Mouse (Mus musculus): Measurements from ENCODE around the gene Qrich2. TPM values are rescaled to one million over a fixed set of nuclear protein-coding genes. Genes with fewer than 3 reads are reported as not detected.

Qrich2 gene
- polyA plus RNA-seq (2014; fragmentation: Illumina TruSeq; extraction: RNeasy Lipid Tissue Mini Kit (QIAGEN cat#74804); ENCODE audit: low read depth, low replicate concordance): not detected

DNA sequence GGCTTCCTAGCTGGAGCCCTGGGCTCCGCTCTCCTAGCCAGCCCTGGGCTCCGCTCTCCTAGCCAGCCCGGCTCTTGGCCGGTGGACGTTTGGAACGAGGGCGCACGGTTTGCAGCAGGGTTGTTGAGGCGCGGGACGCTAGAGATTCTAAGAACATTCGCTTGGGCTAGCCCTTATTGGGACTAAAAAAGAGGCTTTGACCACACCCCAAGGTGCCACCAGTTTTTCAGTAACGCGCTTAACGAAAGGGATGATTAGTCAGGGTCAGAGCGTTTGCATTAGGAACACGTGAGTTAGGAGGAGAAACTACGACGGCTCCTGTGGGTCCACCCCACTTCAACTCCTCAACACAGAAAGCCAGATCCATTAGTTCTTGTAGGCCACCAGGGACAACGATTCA is at the start of gene Qrich2:
TSS of gene Qrich2 (minus strand) at position 101 of the 400 bp plus-strand sequence.

DNA sequence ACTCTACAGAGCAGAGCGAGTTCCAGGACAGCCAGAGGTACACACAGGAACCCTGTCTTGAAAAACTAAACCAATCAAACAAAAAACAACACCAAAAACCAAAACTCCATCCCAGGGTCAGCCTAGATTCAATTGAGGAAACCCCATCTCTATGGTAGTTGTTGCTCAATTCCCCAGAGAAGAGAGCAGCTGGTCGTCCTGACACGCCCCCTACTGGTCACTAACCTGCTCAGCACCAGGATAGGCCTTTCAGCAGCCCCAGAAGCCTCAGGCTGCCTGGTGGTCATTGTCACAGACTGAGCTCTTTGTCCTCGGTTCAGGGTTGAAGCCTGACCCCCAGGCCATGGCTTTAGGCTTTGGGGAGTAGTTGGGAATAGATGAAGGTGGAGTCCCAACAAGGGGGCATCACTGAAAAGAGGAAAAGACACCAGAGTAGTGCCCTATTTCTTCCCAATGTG is 27.8 kb upstream of the Qrich2 start, which contains the start of gene Prpsap1:
TSS of gene Prpsap1 (minus strand) at position 408 of the 458 bp plus-strand sequence.

DNA sequence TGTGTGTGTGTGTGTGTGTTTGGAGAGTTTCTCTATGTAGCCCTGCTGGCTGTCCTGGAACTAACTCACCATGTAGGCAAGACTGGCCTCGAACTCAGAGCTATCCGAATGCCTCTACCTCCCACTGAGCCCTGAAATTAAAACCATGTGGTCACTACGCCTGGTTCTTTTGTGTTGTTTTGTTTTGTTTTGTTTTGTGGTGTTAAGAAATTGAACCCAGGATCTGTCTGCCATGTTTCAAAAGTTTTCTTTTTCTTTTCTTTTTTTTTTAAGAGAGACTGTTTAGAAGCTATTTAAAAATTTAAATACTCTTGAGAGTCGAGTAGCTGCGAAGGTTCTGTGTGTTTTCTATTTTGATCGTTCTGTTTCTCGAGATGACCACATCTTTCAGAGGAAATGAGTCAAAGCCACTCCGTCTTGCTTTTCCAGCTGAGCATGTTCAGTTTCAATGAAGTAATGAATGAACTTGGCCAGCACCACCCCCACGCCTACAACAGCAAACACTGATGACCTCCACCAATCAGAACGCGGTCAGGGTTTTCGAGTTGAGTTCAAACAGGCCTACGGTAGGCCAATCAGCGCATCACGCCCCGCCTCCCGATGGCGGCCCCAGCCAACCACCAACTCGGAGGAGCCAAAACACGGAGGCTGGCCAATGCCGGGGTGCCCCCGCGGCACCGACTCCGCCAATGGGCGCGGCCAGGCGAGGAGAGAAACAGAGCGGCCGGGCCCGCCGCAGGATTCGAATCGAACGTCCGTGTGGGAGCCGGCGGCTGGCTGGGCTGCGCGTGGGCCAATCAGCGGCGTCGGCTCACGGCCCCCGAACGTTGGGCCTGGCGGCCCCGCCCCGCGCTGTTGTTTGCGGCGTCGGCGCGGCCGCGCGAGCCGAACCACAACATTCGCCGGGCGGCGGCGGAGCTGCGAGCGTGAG is 32.4 kb downstream of the Qrich2 start, which contains the start of gene Ubald2:
TSS of gene Ubald2 (plus strand) at position 739 of the 931 bp plus-strand sequence.

DNA sequence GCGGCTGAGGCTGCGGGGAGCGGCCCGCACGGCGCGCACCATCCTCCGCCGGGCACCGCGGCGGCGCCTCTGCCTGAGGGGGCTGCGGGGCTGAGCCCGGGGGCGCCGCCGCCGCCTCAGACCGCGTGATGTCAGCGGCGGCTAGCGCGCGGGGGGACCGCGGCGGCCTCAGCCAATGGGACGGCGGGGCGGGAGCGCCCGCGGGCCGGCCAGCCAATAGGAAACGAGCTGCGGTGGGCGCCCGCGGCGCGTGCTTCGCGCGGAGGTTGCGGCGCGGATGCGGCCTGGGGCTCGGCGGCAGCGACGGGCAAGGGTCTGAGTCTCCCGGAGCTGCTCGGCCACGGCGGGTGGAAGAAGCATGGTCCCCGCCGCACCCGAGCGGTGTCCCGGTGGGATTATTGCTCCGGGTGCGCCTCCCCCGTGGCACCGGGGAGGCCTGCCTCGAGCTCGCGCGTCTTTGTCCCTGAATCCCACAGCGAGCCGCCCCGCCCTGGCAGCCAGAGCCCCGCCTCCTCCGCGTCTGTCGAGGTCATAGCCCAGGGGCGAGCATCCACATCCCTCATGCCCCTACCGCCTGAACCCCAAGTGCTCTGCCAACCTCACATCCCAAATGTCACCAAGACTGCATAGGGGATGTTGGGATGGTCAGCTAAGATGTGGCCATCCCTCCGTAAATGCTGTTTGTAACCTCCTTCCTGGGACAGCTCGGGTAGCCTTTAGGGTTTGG is 53.0 kb downstream of the Qrich2 start, which contains the start of gene Rnf157:
TSS of gene Rnf157 (minus strand) at position 129 of the 727 bp plus-strand sequence.

Other genes starting within 250 kb of the Qrich2 start
- not detected for gene Evpl, start 228.2 kb downstream of the Qrich2 start, polyA plus RNA-seq (2014; fragmentation: Illumina TruSeq; extraction: RNeasy Lipid Tissue Mini Kit (QIAGEN cat#74804); ENCODE audit: low read depth, low replicate concordance)
- 10.0 TPM for gene Srp68, start 192.0 kb downstream of the Qrich2 start, polyA plus RNA-seq (2014; fragmentation: Illumina TruSeq; extraction: RNeasy Lipid Tissue Mini Kit (QIAGEN cat#74804); ENCODE audit: low read depth, low replicate concordance)
- gene Galr2, start 185.3 kb downstream of the Qrich2 start, polyA plus RNA-seq (2014; fragmentation: Illumina TruSeq; extraction: RNeasy Lipid Tissue Mini Kit (QIAGEN cat#74804); ENCODE audit: low read depth, low replicate concordance): not detected
- gene Exoc7, start 159.0 kb downstream of the Qrich2 start, polyA plus RNA-seq (2014; fragmentation: Illumina TruSeq; extraction: RNeasy Lipid Tissue Mini Kit (QIAGEN cat#74804); ENCODE audit: low read depth, low replicate concordance): 9.3 TPM
- not detected for gene Foxj1, start 130.8 kb downstream of the Qrich2 start, polyA plus RNA-seq (2014; fragmentation: Illumina TruSeq; extraction: RNeasy Lipid Tissue Mini Kit (QIAGEN cat#74804); ENCODE audit: low read depth, low replicate concordance)
- 0.82 TPM for gene Rnf157, start 53.2 kb downstream of the Qrich2 start, polyA plus RNA-seq (2014; fragmentation: Illumina TruSeq; extraction: RNeasy Lipid Tissue Mini Kit (QIAGEN cat#74804); ENCODE audit: low read depth, low replicate concordance)
- gene Ubald2, start 32.1 kb downstream of the Qrich2 start, polyA plus RNA-seq (2014; fragmentation: Illumina TruSeq; extraction: RNeasy Lipid Tissue Mini Kit (QIAGEN cat#74804); ENCODE audit: low read depth, low replicate concordance): 8.3 TPM
- 31.6 TPM for gene Prpsap1, start 28.0 kb upstream of the Qrich2 start, polyA plus RNA-seq (2014; fragmentation: Illumina TruSeq; extraction: RNeasy Lipid Tissue Mini Kit (QIAGEN cat#74804); ENCODE audit: low read depth, low replicate concordance)
- not detected for gene Sphk1, start 64.7 kb upstream of the Qrich2 start, polyA plus RNA-seq (2014; fragmentation: Illumina TruSeq; extraction: RNeasy Lipid Tissue Mini Kit (QIAGEN cat#74804); ENCODE audit: low read depth, low replicate concordance)
- 3.7 TPM for gene Ube2o, start 115.2 kb upstream of the Qrich2 start, polyA plus RNA-seq (2014; fragmentation: Illumina TruSeq; extraction: RNeasy Lipid Tissue Mini Kit (QIAGEN cat#74804); ENCODE audit: low read depth, low replicate concordance)
- gene Aanat, start 120.2 kb upstream of the Qrich2 start, polyA plus RNA-seq (2014; fragmentation: Illumina TruSeq; extraction: RNeasy Lipid Tissue Mini Kit (QIAGEN cat#74804); ENCODE audit: low read depth, low replicate concordance): not detected
- not detected for gene Rhbdf2, start 160.8 kb upstream of the Qrich2 start, polyA plus RNA-seq (2014; fragmentation: Illumina TruSeq; extraction: RNeasy Lipid Tissue Mini Kit (QIAGEN cat#74804); ENCODE audit: low read depth, low replicate concordance)
- 1.9 TPM for gene Prcd, start 187.3 kb upstream of the Qrich2 start, polyA plus RNA-seq (2014; fragmentation: Illumina TruSeq; extraction: RNeasy Lipid Tissue Mini Kit (QIAGEN cat#74804); ENCODE audit: low read depth, low replicate concordance)
- gene Cygb, start 188.1 kb upstream of the Qrich2 start, polyA plus RNA-seq (2014; fragmentation: Illumina TruSeq; extraction: RNeasy Lipid Tissue Mini Kit (QIAGEN cat#74804); ENCODE audit: low read depth, low replicate concordance): 1.9 TPM